Mouse (Mus musculus) fibroblast of lung, adult 2 months (primary cell): ENCODE results near the gene Gm45062.

ENCODE experiments used
- DNase-seq: peaks from one replicate; pipeline ENCODE4 v3.0.0-alpha.2; 2011; ENCODE audit warnings: low read depth

Gene Gm45062

GRCm38 (mm10) chr6:8416802-8417569 is 157.7 kb downstream of the Gm45062 start:
- peak; percentile 23 for DNase-seq

- no peak for DNase-seq
Observed at GRCm38 (mm10) chr6:8419485-8420186, 160.4 kb downstream of the Gm45062 start.

GRCm38 (mm10) chr6:8420187-8420503 is 160.9 kb downstream of the Gm45062 start:
- no peak for DNase-seq

- no peak for DNase-seq
Observed at GRCm38 (mm10) chr6:8421421-8421820, 162.2 kb downstream of the Gm45062 start.

GRCm38 (mm10) chr6:8421959-8422581 is 162.8 kb downstream of the Gm45062 start:
- no peak for DNase-seq

- DNase-seq = no peak
Observed at GRCm38 (mm10) chr6:8423142-8423541, 163.9 kb downstream of the Gm45062 start.

- no peak for DNase-seq
Observed at GRCm38 (mm10) chr6:8427692-8428091, 168.4 kb downstream of the Gm45062 start.

- DNase-seq = no peak
Observed at GRCm38 (mm10) chr6:8430610-8431234, 171.5 kb downstream of the Gm45062 start.

- no peak for DNase-seq
Observed at GRCm38 (mm10) chr6:8433179-8433578, 173.9 kb downstream of the Gm45062 start.

- no peak for DNase-seq
Observed at GRCm38 (mm10) chr6:8437937-8438336, 178.7 kb downstream of the Gm45062 start.

GRCm38 (mm10) chr6:8441814-8442213 is 182.6 kb downstream of the Gm45062 start:
- no peak for DNase-seq

- DNase-seq = peak; percentile 40
Observed at GRCm38 (mm10) chr6:8446786-8447185, 187.5 kb downstream of the Gm45062 start.

- no peak for DNase-seq
Observed at GRCm38 (mm10) chr6:8455599-8455998, 196.3 kb downstream of the Gm45062 start.

- peak; percentile 49 for DNase-seq
Observed at GRCm38 (mm10) chr6:8458596-8458995, 199.3 kb downstream of the Gm45062 start.

GRCm38 (mm10) chr6:8462447-8462846 is 203.2 kb downstream of the Gm45062 start:
- no peak for DNase-seq

- no peak for DNase-seq
Observed at GRCm38 (mm10) chr6:8465388-8465787, 206.1 kb downstream of the Gm45062 start.

GRCm38 (mm10) chr6:8465985-8466384 is 206.7 kb downstream of the Gm45062 start:
- no peak for DNase-seq

GRCm38 (mm10) chr6:8467667-8468337 is 208.6 kb downstream of the Gm45062 start:
- no peak for DNase-seq

GRCm38 (mm10) chr6:8469918-8470317 is 210.7 kb downstream of the Gm45062 start:
- no peak for DNase-seq

- DNase-seq = no peak
Observed at GRCm38 (mm10) chr6:8472125-8472524, 212.9 kb downstream of the Gm45062 start.

GRCm38 (mm10) chr6:8472915-8473314 is 213.7 kb downstream of the Gm45062 start:
- DNase-seq = no peak

- no peak for DNase-seq
Observed at GRCm38 (mm10) chr6:8473498-8473897, 214.2 kb downstream of the Gm45062 start.
